Mouse (Mus musculus) ovary, postnatal 10 days (tissue): Measurements from ENCODE around the gene Mr1.
"Not testable (repeated sequence)": the region's sequence is repeated elsewhere in the genome, so short reads cannot be mapped to it uniquely, and the experiment has no call there.

Experiments
- DNase-seq: peaks from one replicate; pipeline ENCODE4 v3.0.0; 2022; ENCODE audit warnings: low spot score

The Mr1 gene

GRCm38 (mm10) chr1:155146572-155146980, at the start of gene Mr1:
Gene Mr1 (minus strand): TSS chr1:155146814.
- DNase-seq: no peak

DNA sequence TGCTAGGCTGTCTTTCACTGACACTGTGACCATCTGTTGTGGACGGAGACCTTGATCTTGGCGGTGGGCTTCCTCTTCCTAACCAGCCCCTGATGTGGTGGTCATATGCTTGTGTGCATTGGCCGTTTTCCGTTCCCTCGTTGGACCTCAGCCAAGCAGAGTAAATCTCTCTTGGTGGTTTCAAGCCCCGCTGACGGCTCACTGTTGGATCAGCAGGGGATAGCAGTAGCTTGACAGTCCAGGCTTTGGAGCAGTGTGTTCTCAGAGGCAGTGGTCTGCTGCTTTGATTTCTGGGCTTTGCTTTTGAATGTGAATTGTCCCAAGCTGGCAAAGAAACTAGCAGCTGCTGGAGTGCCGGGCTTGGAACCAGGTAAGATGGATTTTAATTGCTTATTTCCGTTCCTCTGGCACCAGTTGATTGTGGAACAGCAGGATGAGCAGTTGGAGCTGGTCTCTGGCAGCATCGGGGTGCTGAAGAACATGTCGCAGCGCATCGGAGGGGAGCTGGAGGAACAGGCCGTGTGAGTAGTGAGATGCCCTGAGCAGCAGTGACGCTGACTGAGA, 46.3 kb upstream of the Mr1 start:
- DNase-seq: no peak

GRCm38 (mm10) chr1:155191671-155192070, 45.1 kb upstream of the Mr1 start:
- DNase-seq: no peak

GRCm38 (mm10) chr1:155191219-155191618, 44.6 kb upstream of the Mr1 start:
- DNase-seq: no peak

GRCm38 (mm10) chr1:155188656-155189055, 42.0 kb upstream of the Mr1 start:
- DNase-seq: no peak

DNA sequence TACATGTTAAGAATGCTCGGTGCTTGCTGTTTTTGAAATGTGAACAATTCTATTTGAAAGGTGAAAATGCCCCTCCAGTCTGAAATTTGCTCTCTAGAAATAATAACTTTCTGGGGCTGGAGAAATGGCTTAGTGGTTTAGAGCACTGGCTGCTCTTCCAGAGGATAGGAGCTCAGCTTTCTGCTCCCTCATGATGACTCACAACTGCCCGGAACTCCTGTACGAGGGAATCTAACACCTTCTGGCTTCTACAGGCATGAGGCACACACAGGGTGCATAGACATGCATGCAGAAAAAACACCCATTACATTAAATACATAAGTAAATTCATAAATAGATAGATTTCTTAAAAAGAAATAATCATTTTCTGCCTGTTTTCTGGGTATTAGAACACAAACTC, 37.6 kb upstream of the Mr1 start:
- no peak for DNase-seq

GRCm38 (mm10) chr1:155178192-155178924, 31.7 kb upstream of the Mr1 start:
- no peak for DNase-seq

DNA sequence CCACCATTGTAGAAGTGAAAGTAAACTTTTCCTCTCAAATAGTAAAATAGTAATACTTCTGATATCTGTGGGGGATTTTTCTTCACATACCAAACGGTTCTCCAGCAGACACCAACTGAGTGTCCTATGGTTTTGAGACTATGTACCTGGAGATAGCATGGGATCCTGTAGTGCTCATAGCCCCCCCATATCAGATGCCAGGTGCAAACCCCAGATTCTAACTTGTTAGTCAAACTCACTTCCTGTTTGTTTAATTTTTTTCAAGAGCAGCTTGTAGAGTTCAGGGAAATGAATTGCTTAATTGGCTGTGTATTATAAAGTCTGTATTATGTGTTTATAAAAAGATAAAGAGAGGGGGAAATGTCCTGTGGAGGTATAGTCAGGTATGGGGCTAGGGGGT, 27.8 kb upstream of the Mr1 start:
- no peak for DNase-seq

- DNase-seq: not testable (repeated sequence)
Observed at GRCm38 (mm10) chr1:155173644-155174016, 27.0 kb upstream of the Mr1 start.

DNA sequence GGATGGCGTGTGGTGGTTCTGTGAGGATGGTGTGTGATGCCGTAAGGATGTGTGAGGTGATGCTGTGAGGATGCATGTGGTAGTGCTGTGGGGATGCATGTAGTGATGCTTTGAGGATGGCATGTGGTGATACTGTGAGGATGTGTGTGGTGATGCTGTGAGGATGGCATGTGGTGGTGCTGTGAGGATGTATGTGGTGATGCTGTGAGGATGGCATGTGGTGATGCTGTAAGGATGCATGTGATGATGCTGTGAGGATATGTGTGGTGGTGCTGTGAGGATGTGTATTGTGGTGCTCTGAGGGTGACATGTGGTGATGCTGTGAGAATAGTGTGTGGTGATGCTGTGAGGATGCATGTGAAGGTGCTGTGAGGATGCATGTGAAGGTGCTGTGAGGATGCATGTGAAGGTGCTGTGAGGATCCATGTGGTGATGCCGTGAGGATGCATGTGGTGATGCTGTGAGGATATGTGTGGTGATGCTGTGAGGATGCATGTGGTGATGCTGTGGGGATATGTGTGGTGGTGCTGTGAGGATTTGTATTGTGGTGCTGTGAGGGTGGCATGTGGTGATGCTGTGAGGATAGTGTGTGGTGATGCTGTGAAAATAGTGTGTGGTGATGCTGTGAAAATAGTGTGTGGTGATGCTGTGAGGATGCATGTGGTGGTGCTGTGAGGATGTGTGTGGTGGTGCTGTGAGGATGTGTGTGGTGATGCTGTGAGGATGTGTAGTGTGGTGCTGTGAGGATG, 26.5 kb upstream of the Mr1 start:
- DNase-seq: no peak

DNA sequence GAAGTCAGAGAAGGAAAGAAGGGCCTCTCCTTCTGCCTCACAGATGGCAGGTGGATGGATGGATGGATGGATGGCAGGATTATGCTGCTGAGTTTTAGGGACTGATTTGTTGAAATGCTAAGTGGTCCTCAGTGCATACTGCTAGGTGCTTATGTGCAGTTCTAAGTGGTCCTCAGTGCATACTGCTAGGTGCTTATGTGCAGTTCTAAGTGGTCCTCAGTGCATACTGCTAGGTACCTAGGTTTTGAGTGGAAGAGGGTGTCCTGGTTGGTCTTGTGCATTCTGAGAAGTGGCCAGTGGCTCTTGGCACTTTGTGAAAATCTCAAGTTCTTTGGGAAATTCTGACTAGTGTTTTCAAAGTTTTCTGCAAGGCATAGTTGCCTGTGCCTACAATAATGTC, 23.3 kb upstream of the Mr1 start:
- DNase-seq: no peak

DNA sequence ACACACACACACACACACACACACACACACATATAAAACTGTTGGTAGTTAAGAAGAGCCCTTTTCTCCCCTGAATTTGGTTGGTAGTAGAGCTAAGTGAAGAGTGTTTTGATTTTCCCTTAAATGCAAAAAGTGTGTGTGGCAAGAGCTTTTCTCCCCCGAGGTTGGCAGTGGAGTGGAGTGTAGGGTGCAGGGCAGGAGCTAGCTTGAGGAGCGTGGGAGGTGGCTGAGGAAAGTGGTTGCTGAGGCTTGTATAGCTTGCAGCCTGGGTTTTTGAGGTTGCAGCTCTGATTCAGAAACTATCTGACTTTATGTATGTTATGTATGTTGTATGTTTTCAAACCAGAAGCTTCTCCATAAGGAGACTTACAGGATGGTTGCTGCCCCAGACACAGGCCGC, 20.8 kb upstream of the Mr1 start:
- no peak for DNase-seq

- peak; percentile 42 for DNase-seq
Observed at GRCm38 (mm10) chr1:155158970-155159484, 12.4 kb upstream of the Mr1 start.

- DNase-seq: peak; percentile 91
Observed at GRCm38 (mm10) chr1:155158141-155158969, 11.7 kb upstream of the Mr1 start, which contains the start of gene Stx6. Gene Stx6 (plus strand): TSS chr1:155158715.

DNA sequence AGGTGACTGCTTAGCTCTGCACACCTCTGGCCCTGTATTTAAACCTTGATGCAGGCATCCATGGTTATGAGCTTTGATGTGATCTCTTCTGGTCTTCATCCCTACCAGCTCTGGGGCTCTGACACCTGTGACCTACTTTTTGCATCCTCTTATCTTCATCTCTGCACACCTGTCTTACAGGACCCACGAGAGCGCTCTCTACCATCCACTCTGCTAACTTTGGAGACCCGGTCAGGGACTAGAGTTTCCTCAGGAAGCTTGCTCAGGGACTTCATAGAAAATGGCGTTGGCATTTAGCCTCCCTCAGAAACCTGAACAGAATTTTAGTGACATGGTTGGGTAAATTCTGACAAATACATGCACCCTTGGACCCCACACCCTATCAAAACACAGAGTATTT, 7.3 kb upstream of the Mr1 start:
- no peak for DNase-seq

DNA sequence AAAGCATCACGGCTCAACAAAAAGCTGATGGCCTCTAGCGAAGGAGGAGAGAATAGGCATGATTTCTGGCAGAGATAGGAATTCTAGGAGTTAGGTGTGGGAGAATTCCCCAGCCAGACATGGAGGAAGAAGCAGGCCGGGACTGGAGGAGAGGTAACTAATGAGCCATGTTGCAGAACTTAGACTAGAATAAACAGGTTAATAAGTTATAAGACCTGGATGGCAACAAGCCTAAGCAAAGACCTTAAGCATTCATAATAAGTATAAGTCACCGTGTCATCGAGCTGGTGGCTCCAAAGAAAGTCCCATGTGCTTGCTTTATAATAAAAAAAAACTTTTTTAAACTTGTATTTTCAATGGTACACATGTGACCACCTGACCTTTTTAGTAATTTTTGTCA, 4.2 kb upstream of the Mr1 start:
- DNase-seq: no peak

DNA sequence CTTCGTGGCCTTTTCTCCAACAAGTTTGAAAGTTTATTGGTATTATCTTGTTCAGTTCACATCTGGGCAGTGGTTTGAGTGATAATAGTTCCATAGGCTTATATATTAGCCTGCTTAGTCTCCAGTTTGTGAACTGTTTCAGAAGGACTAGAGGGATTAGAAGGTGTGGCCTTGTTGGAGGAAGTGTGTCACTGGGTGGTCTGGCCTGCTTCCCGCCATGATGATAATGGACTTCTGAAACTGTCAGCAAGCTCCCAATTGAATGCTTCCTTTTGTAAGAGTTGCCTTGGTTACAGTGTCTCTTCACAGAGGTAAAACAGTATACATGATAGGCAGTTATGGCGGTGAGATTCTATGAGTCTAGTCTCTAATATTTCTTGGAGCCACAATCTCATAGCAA, 2.8 kb upstream of the Mr1 start:
- DNase-seq: no peak

DNA sequence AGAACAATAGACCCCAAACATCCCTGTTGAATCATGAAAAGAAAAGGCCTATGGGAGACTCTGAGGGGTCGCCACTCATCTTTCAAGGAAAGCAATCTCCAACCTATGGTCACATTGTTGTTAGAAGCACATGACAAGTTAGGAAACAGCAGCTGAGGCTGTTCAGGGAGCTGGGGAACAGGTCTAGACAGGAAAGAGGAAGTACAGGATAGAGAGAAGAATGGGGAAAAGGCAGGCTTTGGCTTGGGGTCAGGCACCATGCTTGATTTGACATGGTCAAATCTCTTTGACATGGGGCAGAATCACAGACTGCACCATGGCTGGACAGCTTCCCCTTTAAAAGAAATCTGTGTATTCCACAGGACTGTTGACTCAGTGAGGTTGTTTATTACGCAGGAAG, 614 bp upstream of the Mr1 start:
- DNase-seq: no peak

- DNase-seq: no peak
Observed at GRCm38 (mm10) chr1:155145620-155146019, 994 bp downstream of the Mr1 start.

DNA sequence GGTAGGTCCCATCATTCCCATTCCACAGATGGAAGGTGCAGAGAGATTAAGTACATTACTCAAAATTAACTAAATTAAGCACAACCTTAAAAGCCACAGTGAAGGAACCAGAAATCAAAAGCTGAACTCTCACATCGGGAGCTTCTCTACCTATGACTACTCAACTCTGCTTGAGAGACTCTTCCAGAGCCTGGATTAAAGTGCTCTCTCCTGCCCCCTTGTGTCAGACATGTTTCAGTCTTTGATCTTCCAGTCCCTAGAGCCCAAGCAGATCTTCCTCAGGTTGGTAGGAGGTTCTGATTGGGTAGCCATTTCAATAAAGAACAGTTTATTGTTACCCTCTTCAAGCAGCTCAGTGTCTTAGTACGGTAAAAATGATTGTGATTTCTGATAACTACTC, 6.5 kb downstream of the Mr1 start:
- no peak for DNase-seq

GRCm38 (mm10) chr1:155138795-155139194, 7.8 kb downstream of the Mr1 start:
- DNase-seq: no peak

- no peak for DNase-seq
Observed at GRCm38 (mm10) chr1:155134866-155135265, 11.7 kb downstream of the Mr1 start.
